Mouse (Mus musculus): ENCODE results near the gene Prr19. TPM values are rescaled to one million over a fixed set of nuclear protein-coding genes. Genes with fewer than 3 reads are reported as not detected.
"Not testable (repeated sequence)": the region's sequence is repeated elsewhere in the genome, so short reads cannot be mapped to it uniquely, and the experiment has no call there.

The Prr19 gene
- polyA plus RNA-seq (2021): 0.18 TPM

- no peak for DNase-seq (ENCODE audit: low read depth, low spot score)
- no peak for TF ChIP-seq CTCF (IDR thresholded peaks at IDR 0.05)
- peaks cover 4% of the 10 kb centered on the region for H3K27me3 ChIP-seq
- ChIA-PET CTCF (interaction anchor here (0.8 to 3.4 kb wide), 2 partner anchors 9 to 15 kb away, joined by 3 to 14 read pairs; partner anchors contain the start of gene Megf8), POLR2A (no interaction called here)
- in situ Hi-C loops (cut with MboI; ENCODE audit: low pct_unique_long_range_greater_than_20kb): no loop called here
- no peak for ATAC-seq
Measured at GRCm38 (mm10) chr7:25301063-25301462, at the start of gene Prr19. TSS of gene Prr19 (plus strand) at chr7:25301411.

DNA sequence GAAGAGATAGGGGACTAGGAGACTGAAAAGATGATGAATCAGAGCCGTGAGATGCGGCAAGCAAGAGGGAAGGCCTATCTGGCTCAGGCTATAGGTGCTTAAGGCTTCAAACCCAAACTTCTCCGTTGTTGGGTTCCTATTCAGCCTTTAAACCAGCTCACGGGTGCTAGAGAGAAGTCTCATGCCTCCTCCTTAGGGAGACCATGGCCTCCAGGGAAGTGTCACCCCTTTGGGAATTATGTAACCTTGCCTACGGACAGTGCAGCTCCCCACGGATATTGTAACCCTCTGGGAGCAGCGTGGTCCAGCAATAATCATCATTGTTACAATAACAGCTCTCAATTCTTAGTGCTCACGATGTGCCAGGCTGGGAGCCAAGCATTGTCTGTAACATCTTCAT lies 49.4 kb upstream of the Prr19 start:
- in situ Hi-C loops (cut with MboI; ENCODE audit: low pct_unique_long_range_greater_than_20kb): no loop called here
- no peaks in the 10 kb centered on the region for H3K27me3 ChIP-seq
- DNase-seq (ENCODE audit: low read depth, low spot score) (no peak), ATAC-seq (no peak)
- POLR2A ChIA-PET: interaction anchor here (1.3 kb wide), 1 partner anchor 17 kb away, joined by 3 read pairs; no protein-coding TSS in a partner anchor
- CTCF ChIA-PET: interaction anchor here (0.7 to 1.7 kb wide), 6 partner anchors 9 to 150 kb away, joined by 3 to 7 read pairs (median 3); no protein-coding TSS in a partner anchor
- TF ChIP-seq CTCF (IDR thresholded peaks at IDR 0.05): no peak

DNA sequence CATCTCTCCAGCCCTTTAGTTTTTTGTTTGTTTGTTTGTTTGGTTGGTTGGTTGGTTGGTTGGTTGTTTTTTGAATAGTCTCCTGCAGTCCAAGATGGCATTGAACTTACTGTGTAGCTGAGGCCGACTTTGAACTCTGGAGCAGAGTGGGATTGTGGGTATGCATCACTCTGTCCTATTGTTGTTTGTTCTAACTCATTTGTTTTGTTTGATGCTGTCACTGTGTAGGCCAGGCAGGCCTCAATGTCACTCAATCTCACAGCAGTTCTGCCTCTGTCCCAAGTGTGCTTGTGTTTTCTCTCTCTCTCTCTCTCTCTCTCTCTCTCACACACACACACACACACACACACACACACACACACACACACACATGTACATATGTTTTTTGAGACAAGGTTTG lies 39.3 kb upstream of the Prr19 start:
- in situ Hi-C loops (cut with MboI; ENCODE audit: low pct_unique_long_range_greater_than_20kb): no loop called here
- ChIA-PET POLR2A (no interaction called here), CTCF (interaction anchor here (0.7 to 1.0 kb wide), 2 partner anchors 10 to 90 kb away, joined by 3 read pairs; no protein-coding TSS in a partner anchor)
- H3K27me3 ChIP-seq: no peaks in the 10 kb centered on the region
- DNase-seq (ENCODE audit: low read depth, low spot score) (no peak), ATAC-seq (no peak)
- no peak for TF ChIP-seq CTCF (IDR thresholded peaks at IDR 0.05)

DNA sequence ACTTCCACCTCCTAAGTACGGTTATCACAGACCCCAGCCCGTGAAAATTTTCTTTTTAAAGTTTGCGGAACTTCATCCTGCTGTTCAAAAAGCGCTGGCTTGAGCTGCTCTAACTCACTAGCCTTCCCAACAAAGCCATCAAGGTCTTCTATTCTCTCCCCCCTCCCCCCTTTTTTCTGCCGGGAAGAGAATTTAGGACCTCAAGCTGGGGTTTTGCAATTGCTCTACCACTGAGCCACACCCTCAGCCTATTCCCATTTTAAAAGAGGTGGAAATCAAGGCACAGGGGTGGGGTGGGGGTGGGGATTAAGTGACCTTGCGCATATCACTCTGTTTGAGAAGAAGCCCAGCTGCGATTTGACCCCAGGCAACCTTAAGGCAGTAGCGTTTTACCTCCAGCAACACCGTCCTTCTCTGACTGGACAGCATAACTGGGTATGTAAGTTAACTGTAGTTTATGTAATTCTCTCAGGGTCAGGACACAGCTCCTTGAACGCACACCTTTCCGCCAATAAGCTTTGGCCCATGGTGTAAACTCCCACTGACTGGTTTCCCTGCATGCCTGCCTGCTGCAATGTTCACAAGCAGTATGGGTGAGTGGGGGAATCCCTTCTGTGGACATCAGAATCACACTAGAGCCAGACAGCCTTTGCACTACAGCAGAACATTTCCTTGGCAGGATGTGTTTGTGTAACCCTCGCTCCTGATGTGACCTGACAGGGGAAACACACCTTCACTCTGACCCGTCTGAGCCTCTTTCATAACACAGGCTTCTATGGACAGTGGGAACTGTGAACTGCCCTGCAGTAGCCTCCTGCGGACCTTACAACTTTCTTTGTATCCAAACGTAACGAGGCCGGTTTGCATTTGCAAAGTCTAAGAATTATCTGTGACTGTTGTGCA lies 37.0 kb upstream of the Prr19 start:
- H3K27me3 ChIP-seq: no peaks in the 10 kb centered on the region
- in situ Hi-C loops (cut with MboI; ENCODE audit: low pct_unique_long_range_greater_than_20kb): no loop called here
- CTCF ChIA-PET: interaction anchor here (0.9 to 1.0 kb wide), 2 partner anchors 10 to 11 kb away, joined by 3 to 4 read pairs; no protein-coding TSS in a partner anchor

GRCm38 (mm10) chr7:25265743-25266142 lies 35.5 kb upstream of the Prr19 start:
- CTCF ChIA-PET: interaction anchor here (1.0 kb wide), 1 partner anchor 9 kb away, joined by 4 read pairs; no protein-coding TSS in a partner anchor
- POLR2A ChIA-PET; ATAC-seq; DNase-seq (ENCODE audit: low read depth, low spot score); in situ Hi-C loops (cut with MboI; ENCODE audit: low pct_unique_long_range_greater_than_20kb); H3K27me3 ChIP-seq: not testable (repeated sequence)

More for the DNA sequence above, 37.0 kb upstream of the Prr19 start:
- TF ChIP-seq CTCF (IDR thresholded peaks at IDR 0.05): no peak
- POLR2A ChIA-PET: no interaction called here
- ATAC-seq: no peak
- no peak for DNase-seq (ENCODE audit: low read depth, low spot score)

DNA sequence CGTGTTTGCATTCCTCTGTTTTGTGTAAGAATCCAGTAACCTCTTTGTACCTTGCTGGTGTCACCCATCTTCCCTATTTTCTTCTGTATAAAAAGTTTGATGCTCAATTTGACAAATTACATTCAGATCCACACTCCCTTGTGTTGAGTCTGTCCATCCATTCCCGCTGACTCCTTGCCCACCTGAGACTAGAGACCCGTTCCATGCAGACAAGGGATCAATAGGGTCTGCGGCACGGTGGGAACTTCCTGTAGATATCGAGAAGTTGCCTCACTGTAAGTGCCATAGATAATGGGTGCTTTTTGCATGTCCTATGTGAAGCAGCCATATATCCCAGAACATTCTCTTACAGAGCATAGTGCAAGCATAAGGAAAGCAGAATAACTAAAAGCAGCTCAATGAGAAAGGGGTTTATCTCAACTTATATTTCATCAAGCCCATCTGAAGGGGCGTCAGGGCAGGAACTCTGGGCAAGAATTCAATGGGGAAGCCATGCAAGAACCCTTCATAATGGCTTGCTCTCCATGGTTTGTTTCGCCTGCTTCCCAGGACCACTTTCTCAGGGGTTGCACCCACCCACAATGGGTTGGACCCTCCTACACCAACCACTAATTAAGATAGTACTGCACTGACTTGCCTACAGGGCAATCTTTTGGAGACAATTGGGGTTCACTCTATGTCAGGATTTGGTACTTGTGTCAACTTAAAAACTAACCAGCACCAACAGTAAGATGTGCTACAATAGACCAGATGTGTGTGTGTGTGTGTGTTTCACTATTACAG lies 34.8 kb upstream of the Prr19 start:
- H3K27me3 ChIP-seq: no peaks in the 10 kb centered on the region
- no peak for ATAC-seq
- no peak for TF ChIP-seq CTCF (IDR thresholded peaks at IDR 0.05)
- in situ Hi-C loops (cut with MboI; ENCODE audit: low pct_unique_long_range_greater_than_20kb): no loop called here
- CTCF ChIA-PET: no interaction called here
- POLR2A ChIA-PET: no interaction called here
- DNase-seq (ENCODE audit: low read depth, low spot score): no peak

DNA sequence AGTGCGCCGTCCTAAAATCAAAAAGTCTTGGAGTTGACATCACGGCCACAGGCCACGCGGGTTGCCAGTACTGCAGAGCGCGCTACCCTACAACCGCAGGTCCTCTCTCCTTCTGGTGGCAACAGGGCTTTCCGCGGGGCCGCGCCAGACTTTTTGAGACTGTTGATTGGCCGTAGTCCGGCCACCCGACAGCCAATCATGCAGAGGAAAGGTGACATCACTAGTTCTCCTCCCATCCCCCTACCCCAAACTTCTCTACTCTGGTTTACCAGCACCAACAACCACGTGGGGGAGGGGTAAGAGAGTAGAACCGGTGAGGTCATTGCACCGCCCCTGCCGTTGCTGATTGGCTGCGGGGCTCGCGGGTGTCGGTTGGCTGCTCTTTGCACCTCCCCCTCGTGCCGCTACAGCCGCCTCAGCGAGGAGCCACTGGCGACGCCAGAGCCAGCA lies 33.9 kb upstream of the Prr19 start, which contains the start of gene Cic:
TSS of gene Cic (plus strand) at position 404 of the 450 bp plus-strand sequence.
- no peak for TF ChIP-seq CTCF (IDR thresholded peaks at IDR 0.05)
- POLR2A ChIA-PET: no interaction called here
- in situ Hi-C loops (cut with MboI; ENCODE audit: low pct_unique_long_range_greater_than_20kb): no loop called here
- DNase-seq (ENCODE audit: low read depth, low spot score): peak; percentile 98
- CTCF ChIA-PET: interaction anchor here (0.9 to 1.3 kb wide), 4 partner anchors 11 to 49 kb away, joined by 3 to 5 read pairs (median 3); partner anchors contain the start of gene Megf8
- peak; percentile 51 for ATAC-seq
- no peaks in the 10 kb centered on the region for H3K27me3 ChIP-seq

DNA sequence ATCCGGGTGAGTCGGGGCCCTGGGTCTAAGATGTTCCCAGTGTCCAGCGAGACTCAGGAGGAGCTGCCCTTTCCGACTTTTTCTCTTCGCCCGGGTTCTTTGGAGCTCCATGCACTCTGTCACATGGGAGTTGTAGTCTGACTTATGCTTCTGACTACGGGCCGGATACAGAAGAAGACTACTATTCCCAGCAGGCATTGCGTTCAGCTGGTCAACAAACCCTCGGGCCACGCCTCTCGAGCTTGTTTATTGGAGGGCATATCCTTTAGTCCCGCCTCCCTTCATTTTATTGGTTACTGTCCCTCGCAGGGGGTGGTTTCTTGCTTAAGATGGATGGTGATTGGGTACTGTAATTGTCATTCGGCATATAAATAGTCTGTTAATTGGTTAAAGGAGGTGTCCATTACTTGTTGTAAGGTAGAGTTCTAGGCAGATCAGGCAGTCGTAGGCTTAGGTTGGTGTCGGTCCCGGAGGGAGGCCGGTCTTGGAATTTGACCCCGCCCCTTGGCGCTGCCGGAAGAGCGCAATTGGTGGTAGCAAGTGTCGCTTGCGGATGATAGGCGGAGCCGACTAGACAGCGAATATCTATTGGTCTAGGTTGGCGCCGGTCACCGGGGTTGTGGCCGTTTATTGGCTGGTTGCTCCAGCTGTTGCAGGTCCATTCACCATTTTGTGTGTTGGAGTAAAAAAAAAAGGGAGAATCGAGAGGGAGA lies 33.3 kb upstream of the Prr19 start:
- in situ Hi-C loops (cut with MboI; ENCODE audit: low pct_unique_long_range_greater_than_20kb): no loop called here
- POLR2A ChIA-PET: interaction anchor here (0.6 to 1.6 kb wide), 3 partner anchors 30 to 122 kb away, joined by 3 read pairs; partner anchors contain the start of gene Zfp526
- no peaks in the 10 kb centered on the region for H3K27me3 ChIP-seq
- peak; percentile 92 for ATAC-seq
- peak; percentile 100 for DNase-seq (ENCODE audit: low read depth, low spot score)
- CTCF ChIA-PET: interaction anchor here (0.9 to 2.7 kb wide), 5 partner anchors 10 to 48 kb away, joined by 3 to 7 read pairs (median 3); partner anchors contain the start of gene Megf8
- TF ChIP-seq CTCF (IDR thresholded peaks at IDR 0.05): no peak

GRCm38 (mm10) chr7:25268588-25268987 lies 32.6 kb upstream of the Prr19 start:
- ATAC-seq (no peak), DNase-seq (ENCODE audit: low read depth, low spot score) (no peak)
- H3K27me3 ChIP-seq: no peaks in the 10 kb centered on the region
- in situ Hi-C loops (cut with MboI; ENCODE audit: low pct_unique_long_range_greater_than_20kb): no loop called here
- TF ChIP-seq CTCF (IDR thresholded peaks at IDR 0.05): no peak
- ChIA-PET POLR2A (interaction anchor here (0.6 to 1.6 kb wide), 5 partner anchors 17 to 122 kb away, joined by 3 read pairs; partner anchors contain the start of gene Zfp526), CTCF (interaction anchor here (1.1 to 2.7 kb wide), 3 partner anchors 23 to 28 kb away, joined by 3 to 7 read pairs (median 3); no protein-coding TSS in a partner anchor)

Data from Patski (cell line).